In the genomic region with DNA sequence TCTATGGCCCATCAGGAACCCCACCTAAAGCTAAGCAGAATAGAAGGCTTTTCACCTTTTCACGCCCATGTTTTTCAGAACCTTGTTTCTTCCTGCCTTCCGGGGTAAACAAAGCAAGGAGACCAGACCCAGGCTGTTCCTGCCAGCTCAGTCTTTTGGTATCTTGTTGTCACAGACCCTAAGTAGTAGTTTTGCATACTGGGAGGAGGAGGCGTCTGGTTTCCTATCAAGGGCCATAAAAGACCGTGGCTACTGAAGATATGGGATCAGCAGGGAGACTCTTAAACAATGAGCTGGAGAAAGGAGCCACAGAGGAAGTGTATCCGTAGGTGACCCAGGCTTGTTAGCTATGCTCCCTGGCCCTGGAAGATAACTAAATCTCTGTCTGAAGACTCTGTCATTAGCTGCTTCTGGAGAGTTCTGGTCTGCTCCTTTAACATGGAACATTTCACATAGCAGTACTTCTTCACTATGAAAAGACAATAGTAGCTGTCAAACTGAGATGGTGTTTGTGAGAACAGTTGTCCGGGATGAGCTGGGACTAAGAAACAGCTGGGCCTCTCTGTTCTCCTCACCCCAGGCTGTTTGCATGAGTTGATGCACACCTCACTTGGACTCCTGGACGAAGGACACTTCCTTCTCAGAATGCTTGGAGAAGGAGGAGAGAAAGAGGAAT, we compare ENCODE assay signal across 16 mouse cellular contexts.
"Had no signal": no experiment of that assay in that cellular context is flagged by ENCODE, and none has a peak within 500 bp of the region (broad histone marks: within the 10 kb centered on the region; RNA-seq: fewer than 3 reads in every experiment).

No protein-coding gene starts in this region.

- H3K4me3 ChIP-seq: layer of hippocampus, adult 2 months; limb, embryonic 12.5 days; liver, embryonic 13.5 days; midbrain, embryonic 10.5 days; neural tube, embryonic 13.5 days; stomach, embryonic 15.5 days had no signal

- H3K36me3 ChIP-seq: limb, embryonic 12.5 days; liver, embryonic 13.5 days; midbrain, embryonic 10.5 days; neural tube, embryonic 13.5 days; stomach, embryonic 15.5 days had no signal

- H3K4me1 ChIP-seq: limb, embryonic 12.5 days; liver, embryonic 13.5 days; midbrain, embryonic 10.5 days; neural tube, embryonic 13.5 days; stomach, embryonic 15.5 days had no signal

- H3K27ac ChIP-seq: layer of hippocampus, adult 2 months; limb, embryonic 12.5 days; liver, embryonic 13.5 days; midbrain, embryonic 10.5 days; neural tube, embryonic 13.5 days; stomach, embryonic 15.5 days had no signal

- H3K9me3 ChIP-seq: limb, embryonic 12.5 days; liver, embryonic 13.5 days; midbrain, embryonic 10.5 days; neural tube, embryonic 13.5 days; stomach, embryonic 15.5 days had no signal

- H3K4me2 ChIP-seq: limb, embryonic 12.5 days; liver, embryonic 13.5 days; neural tube, embryonic 13.5 days; stomach, embryonic 15.5 days had no signal

- H3K27me3 ChIP-seq: limb, embryonic 12.5 days; liver, embryonic 13.5 days; neural tube, embryonic 13.5 days; stomach, embryonic 15.5 days had no signal

- ATAC-seq: liver, postnatal 0 days had no signal

- DNase-seq: kidney, adult 11 months; kidney, adult 9 months; kidney, postnatal 10 days; kidney, postnatal 4 days; liver; liver, embryonic 13.5 days; liver, postnatal 0 days; midbrain, embryonic 14.5 days; right cerebral cortex, postnatal 14 days; thymus, adult 2 months; thymus, postnatal 25 days had no signal

- H3K9ac ChIP-seq: limb, embryonic 12.5 days; liver, embryonic 13.5 days; liver, postnatal 0 days; neural tube, embryonic 13.5 days; stomach, embryonic 15.5 days had no signal
